Mouse (Mus musculus) kidney, postnatal 36 days (tissue): ENCODE measurements around the gene Fcgr4.
"Not testable (repeated sequence)": the region's sequence is repeated elsewhere in the genome, so short reads cannot be mapped to it uniquely, and the experiment has no call there.

Experiments
- DNase-seq, 2 experiments: peaks; one replicate each; pipeline ENCODE4 v3.0.0; 2021 to 2022; ENCODE audit warnings: mixed read lengths in 2 of 2

Gene Fcgr4

DNA sequence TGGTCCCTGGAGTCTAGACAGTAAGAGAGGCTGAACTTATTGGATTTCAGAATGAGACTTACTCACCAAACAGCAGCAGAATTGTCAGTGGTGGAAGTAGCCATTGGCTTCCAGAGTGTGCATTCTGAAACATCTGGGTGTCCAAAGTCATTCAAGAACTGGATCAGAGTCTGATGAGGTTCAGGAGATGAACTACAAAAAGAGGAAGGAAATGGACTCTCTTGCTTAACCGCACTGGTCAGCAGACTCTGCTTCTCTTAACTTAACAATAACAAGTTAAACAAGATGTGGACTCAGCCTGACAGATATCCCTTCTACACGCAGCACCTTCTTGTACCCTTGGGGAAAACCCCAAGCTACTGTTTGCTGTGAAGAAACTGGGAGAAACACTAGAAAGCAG, 40.5 kb downstream of the Fcgr4 start:
- DNase-seq: no peak

DNA sequence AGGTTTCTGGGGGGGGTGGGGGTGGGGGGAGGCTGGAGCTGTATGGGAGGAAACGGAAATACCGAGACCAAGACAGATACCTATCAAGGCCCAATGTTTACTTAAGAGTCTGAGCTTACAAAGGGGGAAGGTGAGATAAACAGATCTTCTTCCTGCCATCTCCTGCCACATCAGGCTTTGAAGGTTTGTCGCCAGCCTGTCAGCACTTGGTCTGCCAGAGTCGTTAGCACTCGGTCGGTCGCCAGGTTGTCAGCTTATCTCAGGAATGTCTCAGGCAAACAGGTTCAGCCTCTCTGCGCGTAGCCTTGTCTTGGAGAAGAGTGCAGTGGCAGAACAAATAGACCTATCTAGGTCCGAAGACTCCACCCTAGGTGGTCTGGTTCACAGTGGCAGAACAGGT, 41.7 kb downstream of the Fcgr4 start:
- no peak for DNase-seq

DNA sequence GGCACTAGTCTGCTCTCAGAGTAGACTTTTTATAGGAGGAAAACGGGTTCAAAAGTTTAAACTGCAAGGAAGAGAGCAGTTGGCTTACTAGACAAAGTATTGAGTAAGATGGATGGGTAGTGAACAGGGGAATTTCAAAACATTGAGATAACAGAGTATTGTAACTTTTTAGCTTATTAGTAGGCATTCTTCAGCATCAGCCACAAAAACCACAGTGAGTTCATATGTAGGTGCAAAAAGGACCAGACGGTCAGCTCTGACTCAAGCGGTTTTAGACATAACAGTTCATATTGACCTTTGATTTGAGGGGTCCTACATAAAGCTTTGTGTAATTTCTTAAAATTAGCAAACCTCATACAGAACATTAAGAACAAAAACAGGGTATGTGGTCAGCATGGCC, 42.8 kb downstream of the Fcgr4 start:
- no peak for DNase-seq

DNA sequence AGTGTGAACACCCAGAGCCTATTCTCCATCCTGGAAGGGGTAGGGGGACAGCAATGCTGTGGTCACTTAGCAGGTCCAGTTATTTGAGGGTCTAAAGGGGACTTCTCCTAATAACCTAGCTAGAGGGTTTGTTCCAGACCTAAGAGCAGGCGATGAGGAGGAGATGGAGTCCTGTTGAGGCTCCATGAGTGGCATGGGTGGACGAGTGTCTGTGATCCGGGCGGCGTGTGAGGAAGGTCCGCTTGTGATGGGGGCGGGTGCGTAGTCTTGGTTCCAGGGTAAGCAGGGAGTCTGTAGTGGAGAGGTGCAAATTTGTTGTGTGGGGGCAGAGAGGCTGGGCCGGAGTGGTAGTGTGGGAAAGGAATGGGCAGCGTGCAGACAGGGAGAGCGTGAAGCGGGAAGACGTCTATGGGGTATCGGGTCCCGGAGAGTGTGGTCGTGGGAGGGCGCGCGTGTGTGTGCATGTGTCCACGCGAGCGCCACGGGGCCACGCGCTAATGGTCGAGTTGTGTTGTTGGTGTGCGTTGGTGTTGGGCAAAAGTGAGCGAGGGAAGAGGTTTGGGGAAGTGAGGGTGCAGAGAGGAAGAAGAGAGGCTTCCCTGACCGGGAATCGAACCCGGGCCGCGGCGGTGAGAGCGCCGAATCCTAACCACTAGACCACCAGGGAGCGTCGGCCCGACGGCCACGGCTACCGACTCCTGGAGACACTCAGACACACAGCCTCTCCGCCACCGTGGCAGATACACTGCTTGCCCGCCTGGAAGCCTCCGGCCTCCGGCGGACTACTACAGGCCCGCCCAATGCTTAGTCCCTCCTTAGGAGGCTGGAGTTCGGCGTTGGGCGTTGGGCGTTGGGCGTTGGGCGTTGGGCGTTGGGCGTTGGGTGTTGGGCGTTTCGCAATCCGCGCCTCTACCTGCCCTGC, 45.1 kb downstream of the Fcgr4 start:
- peak in 1 of 2 experiments; percentile 28 for DNase-seq

DNA sequence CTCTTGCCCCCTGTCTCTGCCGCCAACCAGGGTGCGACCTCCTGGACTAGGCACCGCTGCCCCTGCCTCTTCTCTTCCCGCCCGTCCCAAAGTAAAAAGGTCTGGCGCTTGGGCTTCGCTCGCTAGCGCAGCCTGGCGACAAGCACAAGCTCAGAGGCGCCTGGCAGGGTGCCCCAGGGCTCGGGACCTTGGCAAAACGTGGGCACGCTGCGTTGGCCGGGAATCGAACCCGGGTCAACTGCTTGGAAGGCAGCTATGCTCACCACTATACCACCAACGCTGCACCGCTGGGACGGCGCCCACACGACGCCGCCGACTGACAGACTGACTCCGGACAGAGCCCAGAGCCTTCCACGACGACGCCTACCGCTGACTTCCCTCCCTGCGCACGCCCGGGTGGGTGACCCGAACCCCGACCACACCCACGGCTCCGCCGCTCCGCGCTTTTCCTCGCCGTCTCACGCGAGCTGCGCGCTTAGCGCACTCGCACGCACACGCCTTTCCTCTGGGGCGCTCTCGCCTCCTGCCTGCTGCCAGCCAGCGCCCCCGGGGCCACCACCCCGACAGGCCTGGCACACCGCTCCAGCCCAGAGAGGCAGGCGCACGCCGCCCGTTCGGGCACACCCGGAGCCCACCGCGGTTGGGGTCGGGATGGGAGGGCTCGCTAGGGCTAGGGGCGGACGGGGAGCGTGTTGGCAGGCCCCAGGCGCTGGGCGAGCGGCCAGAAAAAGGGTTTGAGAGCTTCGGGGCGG, 45.9 kb downstream of the Fcgr4 start, which contains the start of gene Fcgr3:
Gene Fcgr3 (minus strand): TSS at position 445 of the 752 bp plus-strand sequence.
- DNase-seq: peak; percentile 40 to 80

DNA sequence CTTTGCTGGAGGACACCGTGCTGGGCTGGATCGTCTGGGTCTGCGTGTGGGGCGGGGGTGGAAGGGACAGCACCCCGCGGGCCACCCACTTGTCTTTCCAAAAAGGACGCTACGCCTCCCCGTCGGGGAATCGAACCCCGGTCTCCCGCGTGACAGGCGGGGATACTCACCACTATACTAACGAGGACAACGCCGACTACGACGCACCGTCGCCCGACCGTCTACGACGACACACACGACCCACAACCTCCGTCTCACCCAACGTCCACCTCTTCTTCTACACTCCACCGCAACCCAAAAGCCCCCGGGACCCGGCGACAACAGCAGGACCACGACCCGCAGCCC, 46.5 kb downstream of the Fcgr4 start:
- DNase-seq: peak in 1 of 2 experiments; percentile 60

DNA sequence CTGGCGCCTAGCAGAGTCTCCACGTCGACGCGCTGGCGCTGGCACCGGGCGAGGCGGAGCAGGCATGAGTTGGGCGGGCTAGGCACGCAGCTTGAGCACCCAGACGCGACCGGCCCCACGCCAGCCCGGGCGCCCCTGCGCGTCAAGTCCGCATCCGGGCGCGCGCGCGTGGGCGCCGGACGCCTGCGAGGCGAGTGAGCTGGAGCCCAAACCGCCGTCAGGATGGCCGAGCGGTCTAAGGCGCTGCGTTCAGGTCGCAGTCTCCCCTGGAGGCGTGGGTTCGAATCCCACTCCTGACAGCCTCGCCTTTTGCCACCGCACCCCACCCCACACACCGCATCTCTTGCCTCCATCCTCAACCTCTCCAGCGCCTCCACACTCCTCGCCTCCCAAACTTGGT, 47.0 kb downstream of the Fcgr4 start:
- peak in 1 of 2 experiments; percentile 29 for DNase-seq

DNA sequence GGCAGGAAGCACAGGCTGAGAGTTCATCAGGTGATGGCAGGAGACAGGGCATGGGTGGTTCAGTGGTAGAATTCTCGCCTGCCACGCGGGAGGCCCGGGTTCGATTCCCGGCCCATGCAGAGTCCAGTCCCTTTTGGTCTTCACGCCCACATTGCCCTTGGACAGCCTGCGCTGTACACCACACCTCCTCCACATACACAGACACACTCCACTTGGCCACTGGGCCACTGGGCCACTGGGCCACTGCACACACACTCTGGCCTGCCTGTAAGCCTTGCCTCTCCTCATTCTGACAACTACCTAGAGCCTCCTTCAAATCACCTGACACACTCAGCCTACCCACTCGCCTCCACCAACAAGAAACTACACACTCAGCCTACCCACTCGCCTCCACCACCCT, 47.9 kb downstream of the Fcgr4 start:
- DNase-seq: not testable (repeated sequence)

DNA sequence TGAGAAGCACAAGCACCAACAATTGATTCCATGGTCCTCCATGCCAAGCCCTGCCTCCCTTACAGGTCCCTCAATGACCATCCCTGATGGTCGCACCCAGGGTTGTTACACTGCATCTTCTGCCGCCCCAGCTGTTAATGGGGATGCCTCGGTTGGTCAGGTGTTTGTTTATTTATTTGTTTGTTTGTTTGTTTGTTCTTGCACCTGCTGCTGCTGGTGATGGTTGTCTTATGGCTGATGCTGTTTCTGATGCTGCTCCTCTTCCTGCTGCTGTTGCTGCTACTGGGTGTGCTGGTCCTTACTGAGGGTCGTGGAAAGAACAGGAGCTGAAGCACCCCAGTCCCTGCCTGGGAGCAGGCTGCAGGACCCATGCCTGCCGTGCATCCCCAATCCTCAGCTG, 49.2 kb downstream of the Fcgr4 start:
- DNase-seq: not testable (repeated sequence)

DNA sequence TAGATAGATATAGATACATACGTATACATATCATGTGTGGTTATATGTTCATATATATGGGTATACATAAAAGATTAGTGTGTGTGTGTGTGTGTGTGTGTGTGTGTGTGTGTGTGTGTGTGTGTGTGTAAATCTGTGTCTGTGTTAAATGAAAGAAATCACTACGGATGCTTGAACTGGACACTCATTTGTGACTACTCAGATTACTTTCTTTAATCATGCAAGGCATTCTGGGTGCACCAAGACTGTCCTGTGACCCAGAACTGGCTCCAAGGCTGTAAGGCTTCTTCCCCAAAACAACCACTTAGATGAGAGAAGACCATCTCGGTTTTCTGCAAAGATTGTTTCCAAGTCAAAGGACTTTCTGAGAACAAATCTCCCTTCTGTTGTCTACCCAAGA, 50.8 kb downstream of the Fcgr4 start:
- DNase-seq: peak in 1 of 2 experiments; percentile 8

DNA sequence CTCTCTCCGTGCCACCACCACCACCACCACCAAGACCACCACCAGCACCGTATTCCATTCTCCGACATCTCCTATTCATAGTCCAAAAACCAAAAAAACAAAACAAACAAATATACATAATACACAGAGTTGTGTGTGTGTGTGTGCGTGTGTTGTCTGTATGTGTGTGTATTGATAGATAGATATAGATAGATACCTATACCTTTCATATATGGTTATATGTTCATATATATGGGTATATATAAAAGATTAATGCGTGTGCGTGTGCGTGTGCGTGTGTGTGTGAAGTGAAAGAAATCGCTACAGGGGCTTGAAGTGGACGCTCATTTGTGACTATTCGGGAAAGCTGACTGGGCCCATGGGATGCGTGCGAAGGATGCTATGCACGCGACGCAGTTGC, 52.2 kb downstream of the Fcgr4 start:
- not testable (repeated sequence) for DNase-seq

DNA sequence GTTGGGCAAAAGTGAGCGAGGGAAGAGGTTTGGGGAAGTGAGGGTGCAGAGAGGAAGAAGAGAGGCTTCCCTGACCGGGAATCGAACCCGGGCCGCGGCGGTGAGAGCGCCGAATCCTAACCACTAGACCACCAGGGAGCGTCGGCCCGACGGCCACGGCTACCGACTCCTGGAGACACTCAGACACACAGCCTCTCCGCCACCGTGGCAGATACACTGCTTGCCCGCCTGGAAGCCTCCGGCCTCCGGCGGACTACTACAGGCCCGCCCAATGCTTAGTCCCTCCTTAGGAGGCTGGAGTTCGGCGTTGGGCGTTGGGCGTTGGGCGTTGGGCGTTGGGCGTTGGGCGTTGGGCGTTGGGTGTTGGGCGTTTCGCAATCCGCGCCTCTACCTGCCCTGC, 53.0 kb downstream of the Fcgr4 start:
- DNase-seq: not testable (repeated sequence)

DNA sequence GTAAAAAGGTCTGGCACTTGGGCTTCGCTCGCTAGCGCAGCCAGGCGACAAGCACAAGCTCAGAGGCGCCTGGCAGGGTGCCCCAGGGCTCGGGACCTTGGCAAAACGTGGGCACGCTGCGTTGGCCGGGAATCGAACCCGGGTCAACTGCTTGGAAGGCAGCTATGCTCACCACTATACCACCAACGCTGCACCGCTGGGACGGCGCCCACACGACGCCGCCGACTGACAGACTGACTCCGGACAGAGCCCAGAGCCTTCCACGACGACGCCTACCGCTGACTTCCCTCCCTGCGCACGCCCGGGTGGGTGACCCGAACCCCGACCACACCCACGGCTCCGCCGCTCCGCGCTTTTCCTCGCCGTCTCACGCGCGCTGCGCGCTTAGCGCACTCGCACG, 53.5 kb downstream of the Fcgr4 start:
- not testable (repeated sequence) for DNase-seq

DNA sequence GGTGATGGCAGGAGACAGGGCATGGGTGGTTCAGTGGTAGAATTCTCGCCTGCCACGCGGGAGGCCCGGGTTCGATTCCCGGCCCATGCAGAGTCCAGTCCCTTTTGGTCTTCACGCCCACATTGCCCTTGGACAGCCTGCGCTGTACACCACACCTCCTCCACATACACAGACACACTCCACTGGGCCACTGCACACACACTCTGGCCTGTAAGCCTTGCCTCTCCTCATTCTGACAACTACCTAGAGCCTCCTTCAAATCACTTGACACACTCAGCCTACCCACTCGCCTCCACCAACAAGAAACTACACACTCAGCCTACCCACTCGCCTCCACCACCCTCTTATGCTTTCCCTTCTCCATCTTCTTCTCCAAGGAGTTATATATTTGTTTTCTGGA, 55.6 kb downstream of the Fcgr4 start:
- not testable (repeated sequence) for DNase-seq

DNA sequence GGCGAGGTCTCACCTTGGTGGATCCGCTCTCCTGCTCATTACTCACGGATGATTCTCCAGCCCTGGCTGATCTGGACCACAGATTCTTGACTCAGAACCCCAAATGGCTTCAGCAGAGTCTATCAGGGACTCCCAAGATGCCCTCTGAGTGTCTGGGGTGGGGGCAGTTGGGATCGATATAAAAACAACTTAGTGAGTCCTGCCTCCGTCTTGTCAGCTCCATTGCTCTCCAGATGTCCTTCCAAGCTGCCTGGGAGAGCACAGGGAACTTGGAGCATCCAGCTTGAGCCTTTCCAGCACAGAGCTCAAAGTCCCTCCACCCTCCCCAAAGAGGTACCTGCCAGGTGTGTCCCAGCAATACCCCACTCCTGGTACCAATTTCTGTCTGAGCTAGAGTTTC, 57.5 kb downstream of the Fcgr4 start:
- not testable (repeated sequence) for DNase-seq

DNA sequence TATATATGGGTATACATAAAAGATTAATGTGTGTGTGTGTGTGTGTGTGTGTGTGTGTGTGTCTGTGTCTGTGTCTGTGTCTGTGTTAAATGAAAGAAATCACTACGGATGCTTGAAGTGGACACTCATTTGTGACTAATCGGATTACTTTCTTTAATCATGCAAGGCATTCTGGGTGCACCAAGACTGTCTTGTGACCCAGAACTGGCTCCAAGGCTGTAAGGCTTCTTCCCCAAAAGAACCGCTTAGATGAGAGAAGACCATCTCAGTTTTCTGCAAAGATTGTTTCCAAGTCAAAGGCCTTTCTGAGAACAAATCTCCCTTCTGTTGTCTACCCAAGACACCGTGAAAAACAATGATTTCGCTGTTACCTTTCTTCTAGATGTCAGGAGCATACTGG, 58.5 kb downstream of the Fcgr4 start:
- not testable (repeated sequence) for DNase-seq

DNA sequence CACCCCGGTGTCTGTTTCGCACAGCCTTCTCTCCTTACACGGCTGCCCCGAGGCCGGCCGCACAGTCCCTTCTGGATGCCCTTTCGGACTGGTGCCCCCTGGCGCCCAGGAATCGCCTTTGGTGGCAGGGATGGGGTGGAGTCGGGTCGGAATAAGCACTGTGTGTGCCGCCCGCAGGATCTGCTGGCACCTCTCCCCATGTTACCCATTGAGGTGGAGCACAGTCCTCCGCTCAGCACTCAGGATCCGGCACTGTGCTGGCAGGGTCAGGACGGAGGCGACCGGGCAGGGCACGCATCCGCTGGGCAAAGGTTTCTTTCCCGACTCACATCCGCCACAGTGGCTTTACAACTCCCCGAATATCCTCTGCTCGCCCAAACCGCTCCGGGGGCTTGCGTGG, 59.2 kb downstream of the Fcgr4 start:
- DNase-seq: peak; percentile 42 to 51

DNA sequence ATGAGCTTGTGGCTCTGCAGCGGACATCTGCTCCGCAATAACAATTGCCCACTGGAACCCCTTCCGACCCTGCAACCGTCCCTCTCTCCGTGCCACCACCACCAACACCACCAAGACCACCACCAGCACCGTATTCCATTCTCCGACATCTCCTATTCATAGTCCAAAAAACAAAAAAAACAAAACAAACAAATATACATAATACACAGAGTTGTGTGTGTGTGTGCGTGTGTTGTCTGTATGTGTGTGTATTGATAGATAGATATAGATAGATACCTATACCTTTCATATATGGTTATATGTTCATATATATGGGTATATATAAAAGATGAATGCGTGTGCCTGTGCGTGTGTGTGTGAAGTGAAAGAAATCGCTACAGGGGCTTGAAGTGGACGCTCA, 59.7 kb downstream of the Fcgr4 start:
- DNase-seq: not testable (repeated sequence)

DNA sequence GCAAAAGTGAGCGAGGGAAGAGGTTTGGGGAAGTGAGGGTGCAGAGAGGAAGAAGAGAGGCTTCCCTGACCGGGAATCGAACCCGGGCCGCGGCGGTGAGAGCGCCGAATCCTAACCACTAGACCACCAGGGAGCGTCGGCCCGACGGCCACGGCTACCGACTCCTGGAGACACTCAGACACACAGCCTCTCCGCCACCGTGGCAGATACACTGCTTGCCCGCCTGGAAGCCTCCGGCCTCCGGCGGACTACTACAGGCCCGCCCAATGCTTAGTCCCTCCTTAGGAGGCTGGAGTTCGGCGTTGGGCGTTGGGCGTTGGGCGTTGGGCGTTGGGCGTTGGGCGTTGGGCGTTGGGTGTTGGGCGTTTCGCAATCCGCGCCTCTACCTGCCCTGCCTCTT, 60.6 kb downstream of the Fcgr4 start:
- DNase-seq: not testable (repeated sequence)
